Mouse (Mus musculus) lung, adult 10 weeks (tissue): ENCODE data around the gene 1700016K19Rik. TPM values are rescaled to one million over a fixed set of nuclear protein-coding genes. Genes with fewer than 3 reads are reported as not detected.

Source experiments
- polyA plus RNA-seq: library from polyadenylated mRNA; stranded (reverse); fragments of 350-450 nt; fragmentation: Illumina TruSeq; extraction: RNeasy Lipid Tissue Mini Kit (QIAGEN cat#74804); gene quantifications from one replicate; pipeline ENCODE4 v1.2.3, GENCODE M21; 2014; ENCODE audit warnings: low read depth, low replicate concordance; ENCODE audit not compliant: insufficient read depth

The 1700016K19Rik gene
- 27.5 TPM for polyA plus RNA-seq

GRCm38 (mm10) chr11:75999440-76000155 lies at the start of gene 1700016K19Rik:
1700016K19Rik (plus strand) TSS chr11:75999912.

GRCm38 (mm10) chr11:76027139-76028071 lies 27.7 kb downstream of the 1700016K19Rik start, which contains the start of gene Rflnb:
Rflnb (minus strand) TSS chr11:76027782.

Other genes starting within 250 kb of the 1700016K19Rik start
- gene Doc2b, start 203.9 kb upstream of the 1700016K19Rik start, polyA plus RNA-seq = 0.35 TPM
- 10.0 TPM for gene Rph3al, start 61.5 kb upstream of the 1700016K19Rik start, polyA plus RNA-seq
- gene Rflnb, start 27.9 kb downstream of the 1700016K19Rik start, polyA plus RNA-seq = 14.3 TPM
- 26.0 TPM for gene Vps53, start 179.7 kb downstream of the 1700016K19Rik start, polyA plus RNA-seq
- 12.7 TPM for gene Fam57a, start 179.8 kb downstream of the 1700016K19Rik start, polyA plus RNA-seq
- 0.51 TPM for gene Dbil5, start 217.7 kb downstream of the 1700016K19Rik start, polyA plus RNA-seq
- 6.9 TPM for gene Gemin4, start 217.8 kb downstream of the 1700016K19Rik start, polyA plus RNA-seq
- 5.8 TPM for gene Mrm3, start 243.8 kb downstream of the 1700016K19Rik start, polyA plus RNA-seq
- gene Glod4, start 243.8 kb downstream of the 1700016K19Rik start, polyA plus RNA-seq = 56.2 TPM